Mouse (Mus musculus) megakaryocyte, embryonic 14.5 days (primary cell): Measurements from ENCODE around the gene Mast4.

Experiments
- FLI1 ChIP-seq: IDR thresholded peaks from 2 replicates; pipeline ENCODE4 v1.6.1; 2012; ENCODE audit warnings: low read length, inconsistent platforms, mixed read lengths
- GATA1 ChIP-seq: IDR thresholded peaks from 3 replicates; pipeline ENCODE4 v1.6.1; 2012; ENCODE audit warnings: mixed read lengths, low read length, inconsistent platforms, borderline replicate concordance

DNA sequence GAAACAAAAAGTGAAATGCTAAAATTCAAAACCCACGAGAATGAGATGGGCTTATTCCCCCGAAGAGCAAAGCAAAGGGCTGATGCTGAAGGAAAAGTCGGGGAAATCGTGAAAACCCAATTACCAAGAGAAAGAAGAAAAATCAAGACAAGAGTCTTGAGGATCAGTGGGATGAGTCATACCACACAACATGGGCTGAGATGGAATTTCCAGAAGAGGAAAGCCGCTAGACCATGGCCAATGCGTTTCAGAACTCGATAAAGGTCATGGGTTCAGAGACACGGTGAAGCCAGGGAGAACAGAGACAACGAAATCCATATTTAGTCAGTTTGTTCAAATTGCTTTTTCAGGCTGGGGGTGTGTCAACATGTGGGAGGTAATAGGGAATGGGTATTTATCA lies 290.6 kb downstream of the Mast4 start:
- TF ChIP-seq GATA1 (no peak), FLI1 (no peak)
